ENCODE assay signal across 8 mouse cellular contexts in genomic region chr6:128760016-128760415, GRCm38 (mm10). TPM values are rescaled to one million over a fixed set of nuclear protein-coding genes. Genes with fewer than 3 reads are reported as not detected.
A peak's percentile ranks its signal among the peaks of the same experiment; 100 is the strongest.
DNase-seq lines count a peak whose midpoint lies in the region; ATAC-seq lines count a peak whose summit lies in the region.
"Not testable (repeated sequence)": the region's sequence is repeated elsewhere in the genome, so short reads cannot be mapped to it uniquely, and the experiment has no call there.

No protein-coding gene starts in this region.

- H3K9ac ChIP-seq in lung, embryonic 16.5 days (ENCODE audit: low read length): peak overlapping the region; percentile 72

- peak overlapping the region; percentile 63 for H3K4me3 ChIP-seq in hindbrain, embryonic 10.5 days
- peak overlapping the region; percentile 69 for H3K4me3 ChIP-seq in lung, embryonic 16.5 days (ENCODE audit: low read length)

- H3K4me1 ChIP-seq in hindbrain, embryonic 10.5 days (replicated peaks): peaks cover 15% of the 10 kb centered on the region; the same call in 1 of the 2 replicates
- not testable (repeated sequence) for H3K4me1 ChIP-seq in lung, embryonic 16.5 days (replicated peaks; ENCODE audit: control insufficient read depth, insufficient read depth, low read length)

- not testable (repeated sequence) for H3K36me3 ChIP-seq in hindbrain, embryonic 10.5 days; lung, embryonic 16.5 days (ENCODE audit: control insufficient read depth, insufficient read depth, low read length)

- peak; percentile 28 for ATAC-seq in frontal cortex, adult (ENCODE audit: low TSS enrichment)
- peak; percentile 49 for ATAC-seq in lung, embryonic 16.5 days (ENCODE audit: low read depth)

- H3K4me2 ChIP-seq in lung, embryonic 16.5 days (ENCODE audit: low read depth, low read length): peak overlapping the region; percentile 45

- WGBS in hindbrain, embryonic 10.5 days: under 1% methylated on average over 22 of the region's 22 CpGs
- 0% methylated on average over 22 of the region's 22 CpGs for whole genome bisulfite sequencing in lung, embryonic 16.5 days

- peak overlapping the region; percentile 80 for H3K27ac ChIP-seq in hindbrain, embryonic 10.5 days
- peak overlapping the region; percentile 86 for H3K27ac ChIP-seq in lung, embryonic 16.5 days (ENCODE audit: low read length)

- DNase-seq in Muller cell, postnatal 12 days (ENCODE audit: inconsistent ontology term): peak; percentile 88
- peak; percentile 96 for DNase-seq in cerebellum, adult 9-10 months
- peak; percentile 87 for DNase-seq in hindbrain, embryonic 10.5 days (ENCODE audit: low spot score)
- peak; percentile 86 for DNase-seq in layer of hippocampus, adult 9-11 months
- DNase-seq in ovary, adult 18-20 months (ENCODE audit: low spot score): peak; percentile 75
- DNase-seq in thymus, postnatal 0 days (ENCODE audit: low spot score): peak; percentile 87

- not testable (repeated sequence) for H3K27me3 ChIP-seq in hindbrain, embryonic 10.5 days (ENCODE audit: insufficient read depth, poor library complexity, severe bottlenecking); lung, embryonic 16.5 days (ENCODE audit: control insufficient read depth, insufficient read depth, low read depth, low read length)

- not testable (repeated sequence) for H3K9me3 ChIP-seq in hindbrain, embryonic 10.5 days; lung, embryonic 16.5 days (ENCODE audit: control insufficient read depth, low read length)

RNA-seq across cellular contexts. Expression of gene Klrb1c, which starts 29.0 kb away (rescaled TPM):
- not detected in 2 replicates for polyA plus RNA-seq in hindbrain, embryonic 10.5 days (2016; fragmentation: Nextera tagmentation; extraction: Ambion mirVana)
- polyA plus RNA-seq in lung, embryonic 16.5 days (2015; fragmentation: Nextera tagmentation; extraction: Ambion mirVana): 0.25 and 0.33 TPM in 2 replicates
- polyA plus RNA-seq in thymus, postnatal 0 days (2015; fragmentation: Nextera tagmentation; extraction: Ambion mirVana): 1.5 and 1.6 TPM in 2 replicates

RNA-seq across cellular contexts. Expression of gene Klrb1, which starts 37.2 kb away (rescaled TPM):
- not detected in 2 replicates for polyA plus RNA-seq in hindbrain, embryonic 10.5 days (2016; fragmentation: Nextera tagmentation; extraction: Ambion mirVana)
- not detected in 2 replicates for polyA plus RNA-seq in lung, embryonic 16.5 days (2015; fragmentation: Nextera tagmentation; extraction: Ambion mirVana)
- not detected in 2 replicates for polyA plus RNA-seq in thymus, postnatal 0 days (2015; fragmentation: Nextera tagmentation; extraction: Ambion mirVana)

Comparison
In these comparisons a context has a peak if more than half of its experiments do, and no peak if none do; other contexts are left out.
1. Peak in every context shown above with its lines: DNase-seq, ATAC-seq, H3K4me3 ChIP-seq and H3K27ac ChIP-seq.